Mouse (Mus musculus): ENCODE data around the gene Gm13199.

The Gm13199 gene

GRCm38 (mm10) chr2:5822449-5822848 lies 40.3 kb downstream of the Gm13199 start:
- no peak for DNase-seq (ENCODE audit: low read depth)

- DNase-seq (ENCODE audit: low read depth) = no peak
Measured at GRCm38 (mm10) chr2:5821264-5821663, 41.5 kb downstream of the Gm13199 start.

Data from induced T-regulatory cell, adult 2 months (primary cell).